Mouse (Mus musculus) midbrain, embryonic 12.5 days (tissue): ENCODE measurements at regions not wholly inside any gene's neighbourhood (a gene's known extent, or its start where the extent isn't known, plus 50 kb on each side); places are given as distances from the start of the nearest gene placed in this dataset.

ENCODE experiments used
- ATAC-seq: fragments of 200-750 bp; cut with Nextera tagmentation; 2 replicates; pipeline ENCODE4 v1.8.0; 2017; ENCODE audit warnings: low read depth, moderate TSS enrichment, moderate library complexity; ENCODE audit not compliant: low FRiP score
- H3K27ac ChIP-seq: fragments of 300-500 bp; sonication (generic); replicated peaks from 2 replicates; pipeline ENCODE4 v1.5.1; 2016; ENCODE audit warnings: mild to moderate bottlenecking
- H3K27me3 ChIP-seq: fragments of 300-500 bp; sonication (generic); 2 replicates; pipeline ENCODE4 v1.6.1; 2016; ENCODE audit warnings: mild to moderate bottlenecking
- H3K36me3 ChIP-seq: fragments of 300-500 bp; sonication (generic); 2 replicates; pipeline ENCODE4 v1.6.1; 2016
- H3K4me1 ChIP-seq: fragments of 300-500 bp; sonication (generic); 2 replicates; pipeline ENCODE4 v1.6.1; 2016
- H3K4me2 ChIP-seq: fragments of 300-500 bp; sonication (generic); replicated peaks from 2 replicates; pipeline ENCODE4 v1.6.1; 2016; ENCODE audit warnings: mild to moderate bottlenecking, moderate library complexity
- H3K4me3 ChIP-seq: fragments of 300-500 bp; sonication (generic); 2 replicates; pipeline ENCODE4 v1.5.1; 2016; ENCODE audit warnings: mild to moderate bottlenecking
- H3K9ac ChIP-seq: fragments of 300-500 bp; sonication (generic); replicated peaks from 2 replicates; pipeline ENCODE4 v1.6.1; 2016; ENCODE audit warnings: mild to moderate bottlenecking, moderate library complexity
- H3K9me3 ChIP-seq: fragments of 300-500 bp; sonication (generic); 2 replicates; pipeline ENCODE4 v1.6.1; 2016; ENCODE audit warnings: mild to moderate bottlenecking
- WGBS: fragments of 180-500 bp; shearing (Covaris S2); methylation state at CpG from one replicate; pipeline ENCODE4 v1.1.7; 2016; 5-methylcytosine and 5-hydroxymethylcytosine counted together

DNA sequence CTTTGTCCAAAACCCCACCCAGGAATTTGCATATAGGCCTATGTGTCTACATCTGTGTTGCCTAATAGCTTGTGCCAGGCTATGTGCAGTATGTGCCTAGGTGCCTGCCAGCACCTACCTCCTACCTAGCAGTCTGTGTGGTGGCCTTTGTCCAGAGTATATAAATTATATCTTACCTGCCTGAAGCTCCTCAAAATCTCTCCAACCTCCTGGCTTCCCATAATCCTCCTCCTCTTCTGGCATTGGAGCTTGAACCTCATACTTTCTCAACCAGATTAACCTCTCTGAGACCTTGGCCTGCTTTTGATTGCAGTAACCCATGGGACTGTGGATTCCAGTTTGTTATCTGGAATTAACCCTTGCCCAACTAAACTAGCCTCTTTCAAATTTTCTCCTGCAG, 440.8 kb upstream of the Acvr2a start:
- no peaks in the 10 kb centered on the region for H3K27me3 ChIP-seq
- H3K27ac ChIP-seq, result no peak overlapping the region
- H3K9me3 ChIP-seq, result no peaks in the 10 kb centered on the region
- H3K4me1 ChIP-seq, result no peaks in the 10 kb centered on the region
- H3K4me3 ChIP-seq, result no peak overlapping the region
- no peaks in the 10 kb centered on the region for H3K36me3 ChIP-seq
- no peak overlapping the region for H3K4me2 ChIP-seq
- H3K9ac ChIP-seq, result no peak overlapping the region
- no peak for ATAC-seq

DNA sequence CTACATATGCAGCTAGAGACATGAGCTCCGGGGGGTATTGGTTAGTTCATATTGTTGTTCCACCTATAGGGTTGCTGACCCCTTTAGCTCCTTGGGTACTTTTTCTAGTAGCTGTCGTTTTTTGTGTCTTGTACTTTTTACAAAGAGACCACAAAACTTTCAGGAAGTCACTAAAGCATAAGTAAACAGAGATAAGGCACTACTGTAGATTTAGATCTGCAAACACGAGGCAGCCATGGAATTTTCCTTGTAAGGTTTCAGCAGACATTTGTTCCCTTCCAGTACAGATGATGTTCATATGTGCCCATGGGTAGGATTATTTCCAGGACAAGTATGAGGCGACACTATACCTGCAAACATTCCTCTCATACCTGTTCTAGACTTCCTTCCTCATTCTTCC, 439.6 kb upstream of the Acvr2a start:
- WGBS, result 79% methylated on average over 4 of the region's 4 CpGs
- ATAC-seq, result no peak
- no peak overlapping the region for H3K27ac ChIP-seq
- no peaks in the 10 kb centered on the region for H3K27me3 ChIP-seq
- H3K4me2 ChIP-seq, result no peak overlapping the region
- H3K9me3 ChIP-seq, result no peaks in the 10 kb centered on the region
- H3K4me1 ChIP-seq, result no peaks in the 10 kb centered on the region
- no peak overlapping the region for H3K4me3 ChIP-seq
- no peaks in the 10 kb centered on the region for H3K36me3 ChIP-seq
- H3K9ac ChIP-seq, result no peak overlapping the region

GRCm38 (mm10) chr2:48378160-48378559, 435.7 kb upstream of the Acvr2a start:
- no peak for ATAC-seq
- Histone ChIP-seq H3K9ac (no peak overlapping the region), H3K36me3 (no peaks in the 10 kb centered on the region), H3K27ac (no peak overlapping the region), H3K4me2 (no peak overlapping the region), H3K27me3 (no peaks in the 10 kb centered on the region), H3K9me3 (no peaks in the 10 kb centered on the region), H3K4me3 (no peak overlapping the region), H3K4me1 (no peaks in the 10 kb centered on the region)
- WGBS, result 61% methylated on average over 1 of the region's 1 CpGs

- H3K27me3 ChIP-seq, result no peaks in the 10 kb centered on the region
- no peaks in the 10 kb centered on the region for H3K4me1 ChIP-seq
- no peak overlapping the region for H3K4me3 ChIP-seq
- H3K9ac ChIP-seq, result no peak overlapping the region
- 89% methylated on average over 2 of the region's 2 CpGs for WGBS
- H3K36me3 ChIP-seq, result no peaks in the 10 kb centered on the region
- no peak for ATAC-seq
- H3K27ac ChIP-seq, result no peak overlapping the region
- no peak overlapping the region for H3K4me2 ChIP-seq
- H3K9me3 ChIP-seq, result no peaks in the 10 kb centered on the region
Observed at GRCm38 (mm10) chr2:48378749-48379148, 435.2 kb upstream of the Acvr2a start.

DNA sequence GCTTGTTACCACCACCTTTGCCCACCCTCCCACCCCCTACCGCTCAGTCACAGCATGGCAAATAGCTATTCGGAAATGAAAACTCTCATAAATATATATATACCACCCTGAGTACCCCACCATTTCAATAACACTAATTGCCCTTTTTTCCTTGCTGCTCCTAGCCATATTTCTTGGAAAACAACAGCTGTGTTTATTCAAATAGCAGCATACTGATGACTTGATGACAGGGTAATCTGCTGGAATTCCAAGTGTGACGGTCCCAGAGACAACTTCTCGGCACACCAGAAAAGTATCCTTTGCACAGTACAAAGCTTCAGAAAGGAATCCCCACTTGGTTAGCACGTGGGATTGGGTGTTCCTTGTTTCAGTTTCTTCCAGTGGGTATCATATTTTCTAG, 433.8 kb upstream of the Acvr2a start:
- H3K4me1 ChIP-seq, result no peaks in the 10 kb centered on the region
- H3K9me3 ChIP-seq, result no peaks in the 10 kb centered on the region
- no peaks in the 10 kb centered on the region for H3K27me3 ChIP-seq
- WGBS, result 66% methylated on average over 5 of the region's 5 CpGs
- H3K27ac ChIP-seq, result no peak overlapping the region
- no peak for ATAC-seq
- H3K9ac ChIP-seq, result no peak overlapping the region
- no peaks in the 10 kb centered on the region for H3K36me3 ChIP-seq
- H3K4me2 ChIP-seq, result no peak overlapping the region
- H3K4me3 ChIP-seq, result no peak overlapping the region

DNA sequence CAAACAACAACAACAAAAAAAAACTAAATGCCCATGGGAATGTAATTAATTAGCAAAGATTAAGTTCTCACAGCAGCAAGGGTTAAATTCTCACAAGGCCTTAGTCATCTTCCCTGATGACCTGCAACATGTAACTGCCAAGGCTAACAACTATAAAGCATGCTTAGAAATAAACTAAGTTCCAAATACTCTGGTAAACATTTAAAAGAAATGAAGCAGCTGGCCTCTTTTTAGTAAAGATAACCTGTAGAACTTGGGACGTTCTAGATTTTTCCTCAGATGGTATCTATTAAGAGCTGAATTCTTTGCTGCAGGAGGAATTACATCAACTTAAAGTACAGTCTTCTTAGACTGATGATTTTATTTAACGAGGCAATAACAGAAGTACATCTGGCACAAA, 433.1 kb upstream of the Acvr2a start:
- 80% methylated on average over 2 of the region's 2 CpGs for WGBS
- no peak overlapping the region for H3K27ac ChIP-seq
- H3K9ac ChIP-seq, result no peak overlapping the region
- H3K4me2 ChIP-seq, result no peak overlapping the region
- H3K4me1 ChIP-seq, result no peaks in the 10 kb centered on the region
- H3K36me3 ChIP-seq, result no peaks in the 10 kb centered on the region
- H3K9me3 ChIP-seq, result no peaks in the 10 kb centered on the region
- no peak overlapping the region for H3K4me3 ChIP-seq
- H3K27me3 ChIP-seq, result no peaks in the 10 kb centered on the region
- no peak for ATAC-seq

DNA sequence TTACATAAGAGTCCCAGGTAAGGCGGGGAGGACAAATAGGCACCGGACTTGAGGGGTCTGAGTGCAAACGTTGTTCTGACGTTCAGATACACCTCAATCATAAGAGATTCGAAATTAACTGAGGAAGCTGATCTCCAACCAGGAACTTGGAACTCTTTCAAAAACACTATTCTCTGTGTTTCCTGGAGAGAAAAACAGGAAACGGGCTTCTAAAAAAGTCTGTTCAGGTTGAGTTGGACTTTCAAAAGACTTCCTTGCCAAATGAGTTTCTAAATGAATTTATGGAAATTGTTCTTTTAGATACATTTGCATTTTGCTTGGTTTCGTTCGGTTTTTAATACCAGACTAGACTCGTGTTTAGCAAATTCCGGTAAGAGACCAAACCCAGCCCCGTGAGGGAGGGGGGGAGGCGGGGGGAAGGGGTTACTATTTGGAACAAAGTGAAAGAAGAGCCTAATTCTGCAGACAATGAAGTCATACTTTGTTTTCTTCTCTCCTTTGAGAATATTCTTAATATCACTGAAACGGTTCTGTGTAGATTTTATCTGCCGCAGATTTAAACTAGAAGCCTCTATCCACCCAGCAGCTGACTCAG, 432.3 kb upstream of the Acvr2a start:
- H3K27me3 ChIP-seq, result no peaks in the 10 kb centered on the region
- no peaks in the 10 kb centered on the region for H3K36me3 ChIP-seq
- no peak for ATAC-seq
- H3K27ac ChIP-seq, result no peak overlapping the region
- no peaks in the 10 kb centered on the region for H3K9me3 ChIP-seq
- 85% methylated on average over 14 of the region's 14 CpGs for WGBS
- no peak overlapping the region for H3K9ac ChIP-seq
- no peak overlapping the region for H3K4me3 ChIP-seq
- H3K4me2 ChIP-seq, result no peak overlapping the region
- no peaks in the 10 kb centered on the region for H3K4me1 ChIP-seq

- 93% methylated on average over 1 of the region's 1 CpGs for WGBS
- H3K27ac ChIP-seq, result no peak overlapping the region
- H3K4me1 ChIP-seq, result no peaks in the 10 kb centered on the region
- H3K9ac ChIP-seq, result no peak overlapping the region
- no peaks in the 10 kb centered on the region for H3K9me3 ChIP-seq
- H3K36me3 ChIP-seq, result no peaks in the 10 kb centered on the region
- no peak for ATAC-seq
- H3K27me3 ChIP-seq, result no peaks in the 10 kb centered on the region
- no peak overlapping the region for H3K4me2 ChIP-seq
- no peak overlapping the region for H3K4me3 ChIP-seq
Observed at GRCm38 (mm10) chr2:48398504-48398903, 415.4 kb upstream of the Acvr2a start.

- no peak overlapping the region for H3K4me2 ChIP-seq
- H3K27me3 ChIP-seq, result no peaks in the 10 kb centered on the region
- H3K36me3 ChIP-seq, result no peaks in the 10 kb centered on the region
- no peaks in the 10 kb centered on the region for H3K4me1 ChIP-seq
- ATAC-seq, result no peak
- H3K9me3 ChIP-seq, result no peaks in the 10 kb centered on the region
- no peak overlapping the region for H3K9ac ChIP-seq
- no peak overlapping the region for H3K27ac ChIP-seq
- H3K4me3 ChIP-seq, result no peak overlapping the region
- WGBS, result 74% methylated on average over 1 of the region's 1 CpGs
Observed at GRCm38 (mm10) chr2:48399191-48399590, 414.7 kb upstream of the Acvr2a start.

GRCm38 (mm10) chr2:48402813-48403212, 411.1 kb upstream of the Acvr2a start:
- ATAC-seq, result no peak
- WGBS, result 81% methylated on average over 2 of the region's 2 CpGs
- no peak overlapping the region for H3K27ac ChIP-seq
- no peaks in the 10 kb centered on the region for H3K9me3 ChIP-seq
- no peaks in the 10 kb centered on the region for H3K36me3 ChIP-seq
- H3K9ac ChIP-seq, result no peak overlapping the region
- no peaks in the 10 kb centered on the region for H3K27me3 ChIP-seq
- no peak overlapping the region for H3K4me2 ChIP-seq
- H3K4me3 ChIP-seq, result no peak overlapping the region
- H3K4me1 ChIP-seq, result no peaks in the 10 kb centered on the region

DNA sequence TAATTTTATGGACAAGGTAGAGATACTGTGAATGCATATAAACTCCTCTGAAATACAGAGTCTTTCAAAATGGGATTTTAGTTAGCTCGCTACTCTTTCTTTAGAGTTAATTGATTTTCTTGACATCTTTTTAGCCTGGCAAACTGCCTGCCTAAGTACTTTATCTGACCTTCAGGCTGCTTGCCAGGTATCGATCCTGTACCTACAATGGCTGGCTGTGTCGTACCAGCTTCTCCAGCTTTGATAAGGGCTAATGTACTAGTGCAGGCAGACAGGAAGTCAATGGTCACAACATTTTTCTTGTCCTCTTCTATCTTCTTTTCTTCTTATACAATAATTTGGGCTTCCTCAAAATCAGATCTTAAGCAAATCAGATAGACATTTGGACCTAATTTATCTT, 409.4 kb upstream of the Acvr2a start:
- H3K4me2 ChIP-seq, result no peak overlapping the region
- no peak overlapping the region for H3K9ac ChIP-seq
- ATAC-seq, result no peak
- 62% methylated on average over 3 of the region's 3 CpGs for WGBS
- H3K27me3 ChIP-seq, result no peaks in the 10 kb centered on the region
- no peaks in the 10 kb centered on the region for H3K9me3 ChIP-seq
- H3K4me1 ChIP-seq, result no peaks in the 10 kb centered on the region
- H3K36me3 ChIP-seq, result no peaks in the 10 kb centered on the region
- no peak overlapping the region for H3K4me3 ChIP-seq
- no peak overlapping the region for H3K27ac ChIP-seq

- no peak overlapping the region for H3K4me3 ChIP-seq
- H3K9ac ChIP-seq, result no peak overlapping the region
- no peak overlapping the region for H3K27ac ChIP-seq
- H3K4me1 ChIP-seq, result no peaks in the 10 kb centered on the region
- no peaks in the 10 kb centered on the region for H3K36me3 ChIP-seq
- no peak overlapping the region for H3K4me2 ChIP-seq
- no peaks in the 10 kb centered on the region for H3K27me3 ChIP-seq
- no peaks in the 10 kb centered on the region for H3K9me3 ChIP-seq
- no peak for ATAC-seq
- WGBS, result 88% methylated on average over 5 of the region's 5 CpGs
Observed at GRCm38 (mm10) chr2:48407876-48408275, 406.0 kb upstream of the Acvr2a start.

DNA sequence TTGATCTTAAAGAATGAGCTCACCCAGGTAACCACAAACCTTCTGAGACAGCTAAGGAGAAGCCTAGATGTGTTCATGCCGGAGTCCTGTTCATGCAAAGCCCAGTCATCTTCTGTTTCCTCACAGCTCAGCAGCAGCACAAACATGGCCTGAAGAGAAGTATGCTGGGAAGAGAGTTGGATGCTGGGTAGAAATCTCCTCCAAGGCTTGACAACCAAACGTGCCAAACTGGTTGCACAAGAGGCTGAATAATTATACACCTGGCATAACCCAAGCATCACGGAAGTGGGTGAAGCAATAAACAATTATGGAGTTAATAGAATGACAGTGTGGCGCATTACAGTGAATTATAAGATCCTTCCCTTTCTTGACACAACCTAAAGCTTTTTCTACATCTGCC, 404.0 kb upstream of the Acvr2a start:
- Histone ChIP-seq H3K4me1 (0 out of 2 replicates have a peak, but pooled peaks cover 4% of the 10 kb centered on the region), H3K27ac (no peak overlapping the region), H3K9me3 (no peaks in the 10 kb centered on the region), H3K4me2 (no peak overlapping the region), H3K4me3 (no peak overlapping the region), H3K9ac (no peak overlapping the region), H3K27me3 (no peaks in the 10 kb centered on the region), H3K36me3 (no peaks in the 10 kb centered on the region)
- ATAC-seq, result no peak
- 85% methylated on average over 4 of the region's 4 CpGs for WGBS
